Mouse (Mus musculus) central nervous system, embryonic 11.5 days (tissue): ENCODE results near the gene Klf11. TPM values are rescaled to one million over a fixed set of nuclear protein-coding genes. Genes with fewer than 3 reads are reported as not detected.

Experiments
- polyA plus RNA-seq: library from polyadenylated mRNA; depleted of rRNA; stranded (reverse); fragments of >200 nt; gene quantifications from 2 replicates; pipeline ENCODE4 v1.2.3, GENCODE M21; 2012; rRNA removed

Klf11 gene
- 9.3 and 11.0 TPM in 2 replicates for polyA plus RNA-seq

DNA sequence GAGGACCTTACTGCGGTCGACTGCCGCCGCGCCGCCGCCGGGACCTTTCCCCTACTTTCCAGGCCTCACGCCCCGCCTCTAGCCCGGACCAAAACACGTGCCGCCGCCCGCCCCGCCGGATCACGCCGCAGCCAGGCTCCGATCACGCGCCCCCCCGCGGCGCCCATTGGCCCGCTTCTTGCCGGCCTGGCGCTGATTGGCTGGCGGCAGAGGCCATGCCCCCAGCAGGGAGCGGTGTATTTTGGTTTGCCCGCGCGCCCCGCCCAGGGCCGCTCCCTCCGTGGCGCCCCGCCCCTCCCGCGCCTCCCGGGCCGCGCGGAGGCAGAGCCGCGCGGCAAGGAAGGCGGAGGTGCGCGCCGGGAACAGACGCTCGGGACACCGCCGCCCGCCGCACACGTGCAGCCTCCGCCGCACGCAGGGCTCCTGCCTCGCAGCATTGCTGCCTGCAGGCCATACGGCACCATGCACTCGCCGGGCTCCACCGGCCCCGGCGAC, at the start of gene Klf11:
Klf11 (plus strand) TSS at position 212 of the 495 bp plus-strand sequence.

DNA sequence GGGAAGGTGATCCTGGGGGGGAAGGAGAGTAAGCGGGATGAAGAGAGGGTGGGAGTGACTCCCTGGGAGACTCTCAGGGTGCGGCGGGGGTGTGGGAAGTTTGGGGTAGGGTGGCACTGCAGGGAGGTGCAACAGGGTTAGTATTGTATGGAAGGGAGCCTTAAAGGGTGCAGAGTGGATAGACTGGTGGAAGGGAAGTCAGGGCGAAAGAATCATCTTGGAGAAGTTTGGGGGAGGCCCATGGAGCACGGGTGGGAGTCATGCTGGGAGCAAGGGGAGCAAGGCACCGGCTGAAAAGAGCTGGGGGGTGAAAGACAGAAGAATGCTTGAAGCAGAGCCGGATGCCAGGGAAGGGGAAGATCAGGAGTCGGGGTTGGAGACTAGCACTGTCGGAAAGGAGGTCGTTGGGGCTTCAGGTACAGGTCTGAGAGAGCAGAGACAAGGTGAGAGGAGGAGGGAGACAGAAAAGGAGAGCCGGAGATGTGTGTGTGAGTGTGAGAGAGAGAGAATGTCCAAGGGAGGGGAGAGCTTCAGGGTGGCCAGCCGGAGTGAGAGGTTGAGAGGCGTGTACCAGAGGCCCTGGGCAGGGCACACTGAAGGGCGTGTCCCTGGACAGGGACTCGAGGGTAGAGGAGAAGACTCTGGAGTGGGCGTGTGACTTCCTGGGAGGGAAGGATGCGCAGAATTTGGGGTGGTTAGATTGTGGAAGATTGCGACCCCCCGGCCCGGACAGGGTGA, 30.4 kb downstream of the Klf11 start, which contains the start of gene Cys1:
Cys1 (minus strand) TSS at position 528 of the 738 bp plus-strand sequence.

DNA sequence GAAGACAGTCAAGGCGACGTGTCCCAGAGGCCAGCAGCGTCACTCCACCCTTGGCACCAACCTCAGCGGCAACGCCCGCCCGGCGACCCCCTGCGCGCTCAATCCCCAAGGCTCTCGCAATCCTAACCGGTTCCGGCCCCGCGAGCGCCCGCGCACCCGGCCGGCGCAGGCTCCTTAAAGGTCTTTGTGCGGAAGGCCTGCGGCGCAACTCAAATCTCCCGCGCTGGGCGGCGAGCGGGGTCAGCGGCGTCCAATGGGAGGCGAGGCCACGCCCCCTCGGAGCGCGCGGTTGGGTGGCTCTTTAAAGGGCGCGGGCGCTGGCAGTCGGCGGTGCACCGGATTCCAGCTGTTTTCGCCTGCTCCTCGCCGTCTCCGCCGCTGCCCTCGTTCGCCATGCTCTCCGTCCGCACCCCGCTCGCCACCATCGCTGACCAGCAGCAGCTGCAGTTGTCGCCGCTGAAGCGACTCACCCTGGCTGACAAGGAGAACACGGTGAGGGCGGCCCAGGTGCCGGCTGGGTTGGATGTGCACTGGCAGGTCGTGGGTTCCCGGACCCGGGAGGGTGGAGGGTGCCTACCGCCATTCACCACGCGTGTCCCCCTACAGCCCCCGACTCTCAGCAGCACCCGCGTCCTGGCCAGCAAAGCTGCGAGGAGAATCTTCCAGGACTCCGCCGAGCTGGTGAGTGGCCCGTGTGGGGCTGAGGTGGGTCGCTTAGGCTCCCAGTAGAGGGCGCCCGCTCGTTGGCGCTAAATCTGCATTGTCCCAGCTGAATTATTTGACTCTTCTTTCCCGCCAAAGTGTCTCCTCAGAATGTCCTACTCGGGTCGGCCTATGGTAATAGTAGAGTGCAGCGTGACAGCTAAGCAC, 57.1 kb downstream of the Klf11 start, which contains the start of gene Rrm2:
Rrm2 (plus strand) TSS at position 288 of the 870 bp plus-strand sequence.

Other genes with a start within 250 kb of the Klf11 start
- 16.7 and 20.1 TPM in 2 replicates for gene Taf1b, start 152.9 kb upstream of the Klf11 start, polyA plus RNA-seq
- 0.89 and 1.1 TPM in 2 replicates for gene Grhl1, start 79.0 kb upstream of the Klf11 start, polyA plus RNA-seq
- 1.0 and 1.2 TPM in 2 replicates for gene Cys1, start 30.5 kb downstream of the Klf11 start, polyA plus RNA-seq
- gene Rrm2, start 57.0 kb downstream of the Klf11 start, polyA plus RNA-seq = 146 and 194 TPM in 2 replicates
- gene Mboat2, start 179.6 kb downstream of the Klf11 start, polyA plus RNA-seq = 19.6 and 27.6 TPM in 2 replicates